Mouse (Mus musculus) neural tube, embryonic 12.5 days (tissue): ENCODE measurements around the gene Copa. TPM values are rescaled to one million over a fixed set of nuclear protein-coding genes. Genes with fewer than 3 reads are reported as not detected.

Experiments
- ATAC-seq: fragments of 200-750 bp; cut with Nextera tagmentation; 2 replicates; pipeline ENCODE4 v1.8.0; 2017; ENCODE audit warnings: low read depth, mild to moderate bottlenecking, moderate TSS enrichment, moderate library complexity; ENCODE audit not compliant: low FRiP score
- H3K27ac ChIP-seq: fragments of 300-500 bp; sonication (generic); 2 replicates; pipeline ENCODE4 v1.5.1; 2016
- H3K27me3 ChIP-seq: fragments of 300-500 bp; sonication (generic); replicated peaks from 2 replicates; pipeline ENCODE4 v1.6.1; 2016; ENCODE audit warnings: mild to moderate bottlenecking
- H3K36me3 ChIP-seq: fragments of 300-500 bp; sonication (generic); 2 replicates; pipeline ENCODE4 v1.6.1; 2016; ENCODE audit warnings: mild to moderate bottlenecking
- H3K4me1 ChIP-seq: fragments of 300-500 bp; sonication (generic); 2 replicates; pipeline ENCODE4 v1.6.1; 2016
- H3K4me2 ChIP-seq: fragments of 300-500 bp; sonication (generic); replicated peaks from 2 replicates; pipeline ENCODE4 v1.6.1; 2016; ENCODE audit warnings: mild to moderate bottlenecking
- H3K4me3 ChIP-seq: fragments of 300-500 bp; sonication (generic); 2 replicates; pipeline ENCODE4 v1.5.1; 2016
- H3K9ac ChIP-seq: fragments of 300-500 bp; sonication (generic); 2 replicates; pipeline ENCODE4 v1.6.1; 2016; ENCODE audit warnings: mild to moderate bottlenecking
- H3K9me3 ChIP-seq: fragments of 300-500 bp; sonication (generic); 2 replicates; pipeline ENCODE4 v1.6.1; 2016; ENCODE audit warnings: mild to moderate bottlenecking
- WGBS: fragments of 180-500 bp; shearing (Covaris S2); methylation state at CpG from one replicate; pipeline ENCODE4 v1.1.7; 2016; 5-methylcytosine and 5-hydroxymethylcytosine counted together
- polyA plus RNA-seq: library from polyadenylated mRNA; unstranded; fragments of >200 nt; fragmentation: Nextera tagmentation; extraction: Ambion mirVana; gene quantifications from 2 replicates; pipeline ENCODE4 v1.2.1, GENCODE M21; 2016

The Copa gene
- polyA plus RNA-seq, 1 experiment from 2014 or later = 227 TPM

GRCm38 (mm10) chr1:172060659-172061058 is 21.7 kb upstream of the Copa start:
- Histone ChIP-seq H3K9me3 (no peaks in the 10 kb centered on the region), H3K36me3 (peaks cover 12% of the 10 kb centered on the region), H3K4me1 (peaks cover 64% of the 10 kb centered on the region), H3K4me2 (peak overlapping the region; percentile 31), H3K27me3 (no peaks in the 10 kb centered on the region; the same call in 1 of the 2 replicates), H3K9ac (no peak overlapping the region), H3K27ac (peak overlapping the region; percentile 67), H3K4me3 (no peak overlapping the region)
- ATAC-seq = peak; percentile 35; the same call in 1 of the 2 replicates
- 46% methylated on average over 4 of the region's 4 CpGs for WGBS

DNA sequence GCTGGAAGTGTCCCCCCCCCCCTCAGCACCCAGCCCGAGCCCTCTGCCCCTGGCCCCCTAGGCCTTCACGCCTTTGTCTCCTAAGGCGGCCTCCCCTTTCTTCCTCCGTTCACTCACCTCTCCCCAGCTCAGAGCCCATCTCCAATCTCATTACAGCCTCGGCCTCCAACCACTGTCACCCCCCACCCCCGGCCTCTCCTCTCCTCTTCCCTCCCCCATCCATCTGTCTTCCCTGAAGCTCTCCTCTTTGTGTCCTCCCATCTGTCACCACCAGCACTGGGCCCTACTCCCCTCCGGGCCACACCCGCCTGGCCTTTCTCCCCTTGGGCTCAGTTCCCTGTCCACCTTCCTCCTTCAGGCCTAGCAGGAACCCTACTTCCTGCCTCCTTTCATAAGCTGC is 21.1 kb upstream of the Copa start:
- 12% methylated on average over 8 of the region's 8 CpGs for WGBS
- Histone ChIP-seq H3K27ac (peak overlapping the region; percentile 67), H3K4me2 (peak overlapping the region; percentile 31), H3K36me3 (peaks cover 15% of the 10 kb centered on the region), H3K4me1 (peaks cover 61% of the 10 kb centered on the region), H3K4me3 (no peak overlapping the region), H3K27me3 (no peaks in the 10 kb centered on the region), H3K9me3 (no peaks in the 10 kb centered on the region), H3K9ac (no peak overlapping the region)
- ATAC-seq = peak; percentile 30

GRCm38 (mm10) chr1:172062101-172062500 is 20.2 kb upstream of the Copa start:
- Histone ChIP-seq H3K27ac (no peak overlapping the region), H3K4me1 (peaks cover 57% of the 10 kb centered on the region)

GRCm38 (mm10) chr1:172063291-172064023 is 18.9 kb upstream of the Copa start:
- ATAC-seq = no peak
- no peak overlapping the region for H3K27ac ChIP-seq
- no peak overlapping the region for H3K9ac ChIP-seq
- no peak overlapping the region for H3K4me2 ChIP-seq
- WGBS = 38% methylated on average over 4 of the region's 4 CpGs
- H3K4me1 ChIP-seq = peaks cover 46% of the 10 kb centered on the region
- H3K27me3 ChIP-seq = no peaks in the 10 kb centered on the region
- H3K36me3 ChIP-seq = peaks cover 38% of the 10 kb centered on the region
- no peak overlapping the region for H3K4me3 ChIP-seq
- no peaks in the 10 kb centered on the region for H3K9me3 ChIP-seq

More at GRCm38 (mm10) chr1:172062101-172062500, 20.2 kb upstream of the Copa start:
- no peak overlapping the region for H3K4me3 ChIP-seq
- H3K27me3 ChIP-seq = no peaks in the 10 kb centered on the region
- H3K4me2 ChIP-seq = no peak overlapping the region
- no peak for ATAC-seq
- 83% methylated on average over 2 of the region's 2 CpGs for WGBS
- peaks cover 24% of the 10 kb centered on the region for H3K36me3 ChIP-seq
- no peak overlapping the region for H3K9ac ChIP-seq
- H3K9me3 ChIP-seq = no peaks in the 10 kb centered on the region

GRCm38 (mm10) chr1:172064613-172065141 is 17.7 kb upstream of the Copa start:
- Histone ChIP-seq H3K27me3 (no peaks in the 10 kb centered on the region), H3K36me3 (peaks cover 50% of the 10 kb centered on the region), H3K27ac (peak overlapping the region; percentile 17; the same call in 1 of the 2 replicates), H3K4me2 (no peak overlapping the region), H3K4me1 (peaks cover 34% of the 10 kb centered on the region), H3K4me3 (no peak overlapping the region), H3K9ac (0 out of 2 replicates have a peak overlapping the region, but pooled peaks have one; percentile 17), H3K9me3 (no peaks in the 10 kb centered on the region)
- 56% methylated on average over 13 of the region's 13 CpGs for WGBS
- peak; percentile 34 for ATAC-seq

GRCm38 (mm10) chr1:172070227-172070626 is 12.1 kb upstream of the Copa start:
- WGBS = 86% methylated on average over 6 of the region's 6 CpGs
- ATAC-seq = no peak
- Histone ChIP-seq H3K4me1 (no peaks in the 10 kb centered on the region; the same call in 1 of the 2 replicates), H3K36me3 (peaks cover 97% of the 10 kb centered on the region), H3K9ac (no peak overlapping the region), H3K4me2 (no peak overlapping the region), H3K27ac (no peak overlapping the region), H3K27me3 (no peaks in the 10 kb centered on the region), H3K9me3 (no peaks in the 10 kb centered on the region), H3K4me3 (no peak overlapping the region)

DNA sequence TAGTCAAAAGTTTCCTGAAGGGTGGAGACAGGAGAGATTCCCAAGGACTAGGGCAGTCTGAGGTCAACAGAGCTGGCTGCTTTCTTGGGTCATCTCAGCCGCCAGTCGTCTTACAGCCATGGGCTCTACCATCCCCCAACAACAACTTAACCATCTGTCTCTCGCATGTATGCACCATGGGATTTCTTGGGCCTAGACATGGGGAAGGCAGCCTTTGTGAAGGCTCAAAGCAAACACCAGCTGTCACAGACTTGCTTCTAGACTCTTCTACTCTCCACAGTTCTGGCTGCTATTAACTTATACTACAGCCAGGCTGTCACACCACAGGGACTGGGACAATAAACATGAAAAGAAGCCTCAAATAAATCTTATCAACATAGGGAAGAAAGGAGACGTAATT is 10.8 kb upstream of the Copa start:
- 42% methylated on average over 4 of the region's 4 CpGs for WGBS
- 0 out of 2 replicates have a peak, but pooled peaks have one; percentile 53 for ATAC-seq
- no peak overlapping the region for H3K27ac ChIP-seq

GRCm38 (mm10) chr1:172072604-172073003 is 9.7 kb upstream of the Copa start:
- H3K9me3 ChIP-seq = no peaks in the 10 kb centered on the region
- 97% methylated on average over 7 of the region's 7 CpGs for WGBS
- H3K27ac ChIP-seq = no peak overlapping the region
- H3K4me2 ChIP-seq = no peak overlapping the region
- no peaks in the 10 kb centered on the region for H3K4me1 ChIP-seq
- no peak for ATAC-seq
- no peaks in the 10 kb centered on the region for H3K27me3 ChIP-seq
- peaks cover 88% of the 10 kb centered on the region for H3K36me3 ChIP-seq
- H3K9ac ChIP-seq = no peak overlapping the region
- H3K4me3 ChIP-seq = no peak overlapping the region

More for the DNA sequence above, 10.8 kb upstream of the Copa start:
- no peaks in the 10 kb centered on the region for H3K9me3 ChIP-seq
- H3K4me1 ChIP-seq = no peaks in the 10 kb centered on the region
- H3K4me2 ChIP-seq = no peak overlapping the region
- no peak overlapping the region for H3K4me3 ChIP-seq
- peaks cover 98% of the 10 kb centered on the region for H3K36me3 ChIP-seq
- no peak overlapping the region for H3K9ac ChIP-seq
- H3K27me3 ChIP-seq = no peaks in the 10 kb centered on the region

DNA sequence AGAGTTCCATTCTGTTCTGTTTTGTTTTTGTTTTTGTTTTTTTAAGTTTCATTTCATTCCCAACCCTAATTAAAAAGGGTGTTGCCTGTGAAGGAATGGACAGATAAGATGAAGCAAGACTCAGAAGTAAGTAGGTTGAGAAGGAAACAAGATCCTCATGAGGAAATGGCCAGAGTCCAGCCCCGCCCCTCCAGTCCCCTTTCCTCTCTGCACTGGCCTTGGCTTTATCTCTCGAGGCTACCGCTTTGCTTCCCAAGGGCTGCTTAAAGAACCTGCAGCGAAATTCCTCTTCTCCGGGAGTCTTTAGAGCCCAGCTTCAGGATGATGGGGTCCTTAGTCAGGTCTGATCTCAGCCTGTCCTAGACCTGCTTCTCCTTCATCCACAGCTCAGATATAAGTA is 4.3 kb upstream of the Copa start:
- H3K27me3 ChIP-seq = no peaks in the 10 kb centered on the region
- no peak overlapping the region for H3K9ac ChIP-seq
- 79% methylated on average over 5 of the region's 5 CpGs for WGBS
- H3K27ac ChIP-seq = no peak overlapping the region
- no peak for ATAC-seq
- H3K9me3 ChIP-seq = no peaks in the 10 kb centered on the region
- H3K36me3 ChIP-seq = peaks cover 59% of the 10 kb centered on the region
- H3K4me3 ChIP-seq = no peak overlapping the region
- H3K4me2 ChIP-seq = no peak overlapping the region
- peaks cover 7% of the 10 kb centered on the region; the same call in 1 of the 2 replicates for H3K4me1 ChIP-seq

GRCm38 (mm10) chr1:172082899-172083445 is 643 bp downstream of the Copa start:
- ATAC-seq = peak; percentile 78; the same call in 1 of the 2 replicates
- Histone ChIP-seq H3K36me3 (peaks cover 22% of the 10 kb centered on the region), H3K9me3 (no peaks in the 10 kb centered on the region), H3K27me3 (no peaks in the 10 kb centered on the region), H3K9ac (peak overlapping the region; percentile 85), H3K27ac (peak overlapping the region; percentile 50; the same call in 1 of the 2 replicates), H3K4me1 (peaks cover 14% of the 10 kb centered on the region), H3K4me3 (peak overlapping the region; percentile 82), H3K4me2 (peak overlapping the region; percentile 88)
- 2% methylated on average over 24 of the region's 24 CpGs for WGBS

DNA sequence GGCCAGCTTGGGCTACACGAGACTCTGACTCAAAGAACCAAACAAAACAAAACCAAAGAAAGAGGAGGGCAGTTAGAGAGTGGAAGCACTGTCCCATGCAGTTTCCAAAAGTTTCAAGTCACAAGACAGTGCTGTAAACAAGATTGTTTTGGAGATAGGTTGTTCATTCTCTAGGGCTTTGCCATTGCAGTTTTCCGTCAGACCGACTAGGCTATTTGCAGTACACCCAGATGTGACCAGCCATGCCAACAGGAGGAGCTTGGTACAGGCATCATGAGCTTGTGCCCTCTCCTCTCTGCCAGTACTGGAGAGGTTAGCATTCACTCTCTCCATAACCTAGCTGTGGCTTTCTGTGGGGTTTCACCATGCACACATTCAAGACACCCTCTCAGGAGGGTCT is 11.2 kb downstream of the Copa start:
- ATAC-seq = no peak
- Histone ChIP-seq H3K4me2 (no peak overlapping the region), H3K27ac (no peak overlapping the region), H3K9me3 (no peaks in the 10 kb centered on the region), H3K4me1 (no peaks in the 10 kb centered on the region), H3K4me3 (no peak overlapping the region), H3K27me3 (no peaks in the 10 kb centered on the region), H3K9ac (no peak overlapping the region), H3K36me3 (peaks cover 81% of the 10 kb centered on the region)
- WGBS = 69% methylated on average over 3 of the region's 3 CpGs

- Histone ChIP-seq H3K36me3 (peaks cover 77% of the 10 kb centered on the region), H3K4me3 (no peak overlapping the region), H3K9me3 (no peaks in the 10 kb centered on the region), H3K27me3 (no peaks in the 10 kb centered on the region), H3K9ac (no peak overlapping the region), H3K4me2 (no peak overlapping the region), H3K4me1 (no peaks in the 10 kb centered on the region), H3K27ac (no peak overlapping the region)
- no peak for ATAC-seq
Observed at GRCm38 (mm10) chr1:172094295-172094694, 12.0 kb downstream of the Copa start.
